Mouse (Mus musculus) hindbrain, embryonic 16.5 days (tissue): Measurements from ENCODE around the gene Plekha4. TPM values are rescaled to one million over a fixed set of nuclear protein-coding genes. Genes with fewer than 3 reads are reported as not detected.
"Not testable (repeated sequence)": the region's sequence is repeated elsewhere in the genome, so short reads cannot be mapped to it uniquely, and the experiment has no call there.

Experiments
- ATAC-seq: fragments of 200-750 bp; cut with Nextera tagmentation; 2 replicates; pipeline ENCODE4 v1.8.0; 2017; ENCODE audit warnings: moderate TSS enrichment, moderate library complexity
- H3K27ac ChIP-seq: fragments of 300-500 bp; sonication (generic); 2 replicates; pipeline ENCODE4 v1.5.1; 2014; ENCODE audit warnings: low read depth, mild to moderate bottlenecking, control low read depth, low read length, moderate library complexity
- H3K27me3 ChIP-seq: fragments of 300-500 bp; sonication (generic); replicated peaks from 2 replicates; pipeline ENCODE4 v1.6.1; 2014; ENCODE audit warnings: low read length; ENCODE audit not compliant: control insufficient read depth, insufficient read depth
- H3K36me3 ChIP-seq: fragments of 300-500 bp; sonication (generic); 2 replicates; pipeline ENCODE4 v1.6.1; 2014; ENCODE audit warnings: mild to moderate bottlenecking, low read length, moderate library complexity, mixed read lengths; ENCODE audit not compliant: control insufficient read depth, insufficient read depth
- H3K4me1 ChIP-seq: fragments of 300-500 bp; sonication (generic); 2 replicates; pipeline ENCODE4 v1.6.1; 2014; ENCODE audit warnings: low read depth, low read length; ENCODE audit not compliant: control insufficient read depth, insufficient read depth
- H3K4me2 ChIP-seq: fragments of 300-500 bp; sonication (generic); 2 replicates; pipeline ENCODE4 v1.6.1; 2014; ENCODE audit warnings: mild to moderate bottlenecking, low read length, control low read depth, moderate library complexity
- H3K4me3 ChIP-seq: fragments of 300-500 bp; sonication (generic); 2 replicates; pipeline ENCODE4 v1.5.1; 2014; ENCODE audit warnings: mild to moderate bottlenecking, low read length, control low read depth, moderate library complexity
- H3K9ac ChIP-seq: fragments of 300-500 bp; sonication (generic); 2 replicates; pipeline ENCODE4 v1.6.1; 2014; ENCODE audit warnings: low read depth, mild to moderate bottlenecking, control low read depth, low read length, moderate library complexity
- H3K9me3 ChIP-seq: fragments of 300-500 bp; sonication (generic); 2 replicates; pipeline ENCODE4 v1.6.1; 2014; ENCODE audit warnings: mild to moderate bottlenecking, low read length, moderate library complexity; ENCODE audit not compliant: control insufficient read depth
- WGBS: fragments of 180-500 bp; shearing (Covaris S2); extraction: QIAGEN DNeasy Blood & Tissue Kit; methylation state at CpG from one replicate; pipeline ENCODE4 v1.1.7; 2014; 5-methylcytosine and 5-hydroxymethylcytosine counted together
- polyA plus RNA-seq: library from polyadenylated mRNA; unstranded; fragments of >200 nt; fragmentation: Nextera tagmentation; extraction: Ambion mirVana; gene quantifications from 2 replicates; pipeline ENCODE4 v1.2.1, GENCODE M21; 2015

Plekha4 gene
- polyA plus RNA-seq, 1 experiment from 2014 or later: 2.2 TPM

- Histone ChIP-seq H3K27ac (no peak overlapping the region), H3K36me3 (peaks cover 29% of the 10 kb centered on the region), H3K4me1 (peaks cover 2% of the 10 kb centered on the region), H3K4me2 (no peak overlapping the region), H3K9ac (no peak overlapping the region), H3K9me3 (no peaks in the 10 kb centered on the region), H3K27me3 (no peaks in the 10 kb centered on the region), H3K4me3 (no peak overlapping the region)
- WGBS: 86% methylated on average over 9 of the region's 9 CpGs
- ATAC-seq: no peak
These were observed 31.6 kb upstream of the Plekha4 start for GRCm38 (mm10) chr7:45494548-45494947.

GRCm38 (mm10) chr7:45498427-45498826 is 27.7 kb upstream of the Plekha4 start:
- H3K9ac ChIP-seq: no peak overlapping the region
- WGBS: 94% methylated on average over 6 of the region's 6 CpGs
- H3K36me3 ChIP-seq: peaks cover 31% of the 10 kb centered on the region
- no peak overlapping the region for H3K27ac ChIP-seq
- no peak overlapping the region for H3K4me2 ChIP-seq
- ATAC-seq: no peak
- H3K9me3 ChIP-seq: no peaks in the 10 kb centered on the region
- H3K4me1 ChIP-seq: no peaks in the 10 kb centered on the region
- H3K27me3 ChIP-seq: no peaks in the 10 kb centered on the region
- no peak overlapping the region for H3K4me3 ChIP-seq

- no peaks in the 10 kb centered on the region for H3K27me3 ChIP-seq
- no peak for ATAC-seq
- peaks cover 15% of the 10 kb centered on the region for H3K4me1 ChIP-seq
- no peak overlapping the region for H3K27ac ChIP-seq
- WGBS: 93% methylated on average over 6 of the region's 6 CpGs
- no peaks in the 10 kb centered on the region for H3K9me3 ChIP-seq
- no peak overlapping the region for H3K4me2 ChIP-seq
- no peak overlapping the region for H3K4me3 ChIP-seq
- no peak overlapping the region for H3K9ac ChIP-seq
- H3K36me3 ChIP-seq: peaks cover 4% of the 10 kb centered on the region; the same call in 1 of the 2 replicates
These were observed 18.5 kb upstream of the Plekha4 start for GRCm38 (mm10) chr7:45507583-45507982.

GRCm38 (mm10) chr7:45508561-45508960 is 17.6 kb upstream of the Plekha4 start:
- H3K9me3 ChIP-seq: no peaks in the 10 kb centered on the region
- no peak overlapping the region for H3K4me3 ChIP-seq
- peaks cover 15% of the 10 kb centered on the region for H3K4me1 ChIP-seq
- ATAC-seq: no peak
- H3K27ac ChIP-seq: no peak overlapping the region
- no peaks in the 10 kb centered on the region for H3K27me3 ChIP-seq
- peak overlapping the region; percentile 41; the same call in 1 of the 2 replicates for H3K9ac ChIP-seq
- peaks cover 4% of the 10 kb centered on the region; the same call in 1 of the 2 replicates for H3K36me3 ChIP-seq
- 78% methylated on average over 6 of the region's 6 CpGs for WGBS
- peak overlapping the region; percentile 96 for H3K4me2 ChIP-seq

GRCm38 (mm10) chr7:45509181-45509882 is 16.8 kb upstream of the Plekha4 start:
- Histone ChIP-seq H3K4me3 (peak overlapping the region; percentile 84), H3K4me2 (peak overlapping the region; percentile 96), H3K27me3 (no peaks in the 10 kb centered on the region), H3K36me3 (peaks cover 4% of the 10 kb centered on the region; the same call in 1 of the 2 replicates), H3K9ac (peak overlapping the region; percentile 87), H3K9me3 (no peaks in the 10 kb centered on the region), H3K4me1 (peaks cover 15% of the 10 kb centered on the region), H3K27ac (peak overlapping the region; percentile 89)
- peak; percentile 20 for ATAC-seq
- 37% methylated on average over 19 of the region's 19 CpGs for WGBS

- peak; percentile 93 for ATAC-seq
- WGBS: under 1% methylated on average over 44 of the region's 44 CpGs
- Histone ChIP-seq H3K4me3 (peak within 1 kb of the TSS; percentile 84), H3K9ac (peak within 1 kb of the TSS; percentile 87), H3K27me3 (no peaks in the 10 kb centered on the region), H3K9me3 (no peaks in the 10 kb centered on the region), H3K4me1 (peaks cover 15% of the 10 kb centered on the region), H3K36me3 (peaks cover 4% of the 10 kb centered on the region; the same call in 1 of the 2 replicates), H3K27ac (peak within 1 kb of the TSS; percentile 89), H3K4me2 (peak within 1 kb of the TSS; percentile 96)
These were observed 16.0 kb upstream of the Plekha4 start, which contains the start of gene Nucb1 for GRCm38 (mm10) chr7:45509912-45510787. TSS of gene Nucb1 (minus strand) at chr7:45510406.

- H3K27me3 ChIP-seq: no peaks in the 10 kb centered on the region
- H3K4me3 ChIP-seq: no peak overlapping the region
- no peaks in the 10 kb centered on the region for H3K9me3 ChIP-seq
- H3K4me1 ChIP-seq: peaks cover 3% of the 10 kb centered on the region
- H3K27ac ChIP-seq: no peak overlapping the region
- no peak overlapping the region for H3K4me2 ChIP-seq
- no peak overlapping the region for H3K9ac ChIP-seq
- no peak for ATAC-seq
- no peaks in the 10 kb centered on the region for H3K36me3 ChIP-seq
- WGBS: 86% methylated on average over 7 of the region's 7 CpGs
These were observed 11.7 kb upstream of the Plekha4 start for GRCm38 (mm10) chr7:45514411-45514810.

- no peak overlapping the region for H3K27ac ChIP-seq
- H3K4me3 ChIP-seq: no peak overlapping the region
- no peak overlapping the region for H3K4me2 ChIP-seq
- no peaks in the 10 kb centered on the region for H3K4me1 ChIP-seq
- H3K9me3 ChIP-seq: no peaks in the 10 kb centered on the region
- WGBS: 23% methylated on average over 16 of the region's 16 CpGs
- H3K36me3 ChIP-seq: no peaks in the 10 kb centered on the region
- no peaks in the 10 kb centered on the region for H3K27me3 ChIP-seq
- no peak for ATAC-seq
- no peak overlapping the region for H3K9ac ChIP-seq
These were observed 10.7 kb upstream of the Plekha4 start for GRCm38 (mm10) chr7:45515436-45515835.

GRCm38 (mm10) chr7:45516846-45517245 is 9.3 kb upstream of the Plekha4 start:
- H3K4me1 ChIP-seq, H3K9me3 ChIP-seq, H3K27me3 ChIP-seq, H3K36me3 ChIP-seq, H3K4me2 ChIP-seq, H3K4me3 ChIP-seq, H3K27ac ChIP-seq, ATAC-seq, H3K9ac ChIP-seq: not testable (repeated sequence)
- 74% methylated on average over 5 of the region's 5 CpGs for WGBS
